Mouse (Mus musculus): ENCODE measurements around the gene 4921501E09Rik. TPM values are rescaled to one million over a fixed set of nuclear protein-coding genes. Genes with fewer than 3 reads are reported as not detected.
A peak's percentile ranks its signal among the peaks of the same experiment; 100 is the strongest.
"Not testable (repeated sequence)": the region's sequence is repeated elsewhere in the genome, so short reads cannot be mapped to it uniquely, and the experiment has no call there.

Gene 4921501E09Rik
- total RNA-seq (2021) = not detected
- long read RNA-seq, experiment 1 = 0 reads
- long read RNA-seq, experiment 2 = 0 reads

DNA sequence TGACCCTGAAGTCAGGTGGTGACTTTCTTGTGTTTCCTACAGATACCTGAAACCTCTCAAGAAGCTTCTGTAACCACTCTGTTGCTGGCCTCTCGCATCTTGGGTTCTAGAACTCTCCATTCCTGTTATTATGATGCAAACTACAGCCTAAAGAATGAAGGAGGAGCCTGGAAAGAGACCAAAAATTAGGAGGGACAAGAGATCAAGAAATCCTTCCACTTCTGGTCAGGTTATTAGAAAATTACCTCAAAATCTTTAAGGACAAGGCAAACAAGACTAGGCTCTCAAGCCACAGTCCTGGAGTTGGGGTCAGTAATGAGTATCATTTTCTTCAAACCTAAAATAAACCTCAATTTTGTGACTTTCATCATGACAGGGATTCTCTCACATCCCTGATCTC is at the start of gene 4921501E09Rik:
4921501E09Rik (minus strand) TSS at position 101 of the 400 bp plus-strand sequence.
- DNase-seq = no peak

DNA sequence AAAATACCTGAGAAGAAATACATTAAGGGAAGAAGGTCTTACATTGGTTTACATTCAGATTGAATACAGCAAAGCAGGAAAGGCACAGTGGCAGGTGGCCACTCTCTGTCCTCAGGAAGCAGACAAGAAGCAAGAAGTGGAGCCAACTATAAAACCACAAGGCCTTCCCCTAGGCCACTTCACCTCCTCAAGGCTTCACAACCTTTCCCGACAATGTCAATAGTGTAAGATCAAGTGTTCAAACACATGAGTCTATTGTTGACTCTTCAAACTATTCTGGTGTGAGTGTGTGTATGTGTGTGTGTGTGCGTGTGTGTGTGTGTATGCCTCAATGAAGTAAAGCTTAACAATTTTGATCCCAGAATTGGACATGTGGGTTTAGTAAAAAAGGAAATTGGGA is 29.5 kb upstream of the 4921501E09Rik start:
- DNase-seq = no peak

DNA sequence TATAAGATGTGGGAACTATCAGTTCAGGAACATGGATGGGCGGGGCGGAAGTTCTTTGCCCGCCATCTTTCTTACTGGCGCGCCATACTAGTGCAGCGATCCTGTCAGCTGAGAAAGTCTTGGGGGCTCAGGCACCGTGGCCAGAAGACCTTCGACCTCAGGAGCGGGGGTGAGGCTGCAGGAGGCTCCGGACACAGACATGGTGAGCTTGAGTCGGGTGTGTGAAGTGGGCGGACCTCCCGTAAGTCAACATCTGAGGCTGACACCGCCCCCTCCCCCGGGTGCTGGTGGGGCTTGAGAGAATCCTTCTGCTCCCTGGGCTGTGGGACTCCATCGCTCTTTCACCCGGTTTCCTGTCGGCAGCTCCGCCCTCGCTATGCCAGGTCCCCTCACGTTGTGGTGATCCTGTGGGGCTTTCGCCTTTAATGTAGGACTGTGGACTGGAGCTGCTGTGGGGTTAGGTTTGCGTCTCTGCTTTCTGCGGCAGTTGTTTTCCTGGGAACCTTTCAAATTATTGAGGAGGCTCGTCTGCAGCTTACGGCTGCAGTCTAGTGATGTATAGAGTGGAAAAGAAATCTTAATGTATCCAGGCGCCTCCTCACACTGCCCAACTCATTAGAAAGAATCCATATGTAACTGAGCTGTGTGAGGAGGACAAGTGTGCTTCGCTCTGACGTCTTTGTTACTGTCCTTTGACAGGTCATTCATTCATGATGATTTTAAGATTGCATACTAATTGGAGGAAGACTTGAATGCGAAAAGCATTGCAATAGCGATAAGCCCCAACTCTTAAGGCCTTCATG is 24.7 kb upstream of the 4921501E09Rik start:
- DNase-seq = peak; percentile 66

DNA sequence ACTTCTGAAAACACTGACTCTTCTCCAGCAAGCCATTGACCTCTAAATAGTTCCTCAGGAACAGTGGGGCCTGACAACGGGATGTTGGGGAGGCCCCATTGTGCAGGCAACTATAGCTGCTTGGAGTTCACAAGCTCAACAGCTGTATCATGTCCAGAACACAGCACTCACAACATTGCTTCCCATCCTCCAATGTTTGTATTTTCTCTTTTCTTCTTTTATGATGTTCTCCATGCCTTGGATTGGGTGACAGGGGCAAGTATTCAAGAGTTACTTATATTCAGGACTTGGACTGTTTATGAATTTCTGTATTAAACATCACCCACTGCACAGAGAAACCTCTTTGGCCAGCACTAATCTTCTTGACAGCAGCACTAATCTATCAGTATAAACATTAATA is 23.8 kb upstream of the 4921501E09Rik start:
- DNase-seq = no peak

DNA sequence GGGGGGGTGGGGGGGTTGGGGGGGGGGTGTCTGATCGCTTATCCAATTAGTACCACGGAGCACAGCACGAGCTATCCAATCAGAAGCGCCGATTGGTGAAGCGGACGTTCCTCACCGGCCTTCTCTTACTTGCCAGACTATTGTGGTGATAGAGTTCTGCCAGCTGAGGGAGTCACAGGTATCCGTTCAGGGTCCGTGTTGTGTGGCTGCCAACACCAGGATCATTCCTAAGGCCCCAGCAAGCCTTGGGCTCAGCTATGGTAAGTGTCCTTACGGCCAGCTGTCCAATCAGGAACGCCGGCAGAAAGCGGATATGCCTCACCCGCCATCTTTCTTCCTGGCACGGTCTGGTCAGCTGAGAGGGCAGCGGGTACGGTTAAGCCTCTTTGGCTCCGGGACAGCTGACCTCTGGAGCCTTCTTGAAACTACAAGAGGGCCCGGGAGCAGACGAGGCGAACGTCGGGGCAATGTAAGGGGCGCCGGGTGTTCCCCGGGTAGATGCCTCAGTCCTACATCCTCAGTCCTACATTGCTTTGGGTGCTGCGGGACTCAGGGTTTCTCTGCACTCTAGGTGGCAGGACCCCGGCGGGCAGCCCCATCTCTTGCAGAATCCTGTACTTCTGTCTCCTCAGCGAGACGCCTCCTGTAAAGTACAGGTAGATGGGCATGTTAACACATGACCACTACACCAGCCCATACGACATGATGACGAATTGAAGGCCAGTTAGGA is 21.5 kb upstream of the 4921501E09Rik start, which contains the start of gene Zfp563:
Zfp563 (plus strand) TSS at position 91 of the 730 bp plus-strand sequence.
- peak; percentile 94 for DNase-seq

DNA sequence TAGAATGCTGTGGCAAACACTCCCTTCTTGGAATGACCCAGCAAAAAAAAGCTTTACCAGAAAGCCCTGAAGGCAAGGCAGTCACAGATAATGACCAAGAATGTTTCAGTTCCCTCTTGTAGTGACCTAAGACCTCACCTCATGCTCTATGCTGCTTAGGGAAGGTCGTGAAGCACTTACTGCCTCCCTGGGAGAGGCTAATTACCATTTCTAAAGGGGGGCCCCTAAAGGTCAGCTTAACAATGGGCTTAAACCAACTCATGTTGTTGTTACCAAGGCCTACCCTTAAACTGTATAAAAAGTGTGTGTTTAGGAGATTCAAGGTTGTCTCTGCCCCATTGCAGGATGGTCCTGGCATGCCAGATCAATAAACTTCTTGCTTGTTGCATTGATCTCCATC is 4.9 kb downstream of the 4921501E09Rik start:
- no peak for DNase-seq

DNA sequence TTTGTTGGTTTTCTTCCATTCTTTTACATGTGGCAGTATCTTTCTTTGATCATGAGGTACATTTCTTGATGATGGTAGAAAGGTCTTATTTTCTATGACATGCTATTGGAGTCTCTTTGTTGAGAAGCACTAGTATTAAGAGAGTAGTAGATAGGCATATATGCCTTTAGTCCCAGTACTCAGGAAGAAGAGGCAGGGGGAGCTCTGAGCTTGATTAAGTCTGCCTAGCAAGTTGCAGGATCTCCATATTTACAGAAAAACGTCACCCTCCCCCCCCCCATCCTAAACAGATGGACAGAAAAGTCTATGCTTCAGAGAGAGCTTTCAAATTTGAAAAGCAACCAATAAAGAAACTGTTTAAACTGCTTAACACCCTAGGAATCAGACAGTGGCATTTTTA is 9.1 kb downstream of the 4921501E09Rik start:
- DNase-seq = no peak

GRCm38 (mm10) chr17:33032900-33033891 is 34.7 kb downstream of the 4921501E09Rik start, which contains the start of gene Zfp763:
TSS of gene Zfp763 (minus strand) at chr17:33033402.
- DNase-seq = peak; percentile 65

DNA sequence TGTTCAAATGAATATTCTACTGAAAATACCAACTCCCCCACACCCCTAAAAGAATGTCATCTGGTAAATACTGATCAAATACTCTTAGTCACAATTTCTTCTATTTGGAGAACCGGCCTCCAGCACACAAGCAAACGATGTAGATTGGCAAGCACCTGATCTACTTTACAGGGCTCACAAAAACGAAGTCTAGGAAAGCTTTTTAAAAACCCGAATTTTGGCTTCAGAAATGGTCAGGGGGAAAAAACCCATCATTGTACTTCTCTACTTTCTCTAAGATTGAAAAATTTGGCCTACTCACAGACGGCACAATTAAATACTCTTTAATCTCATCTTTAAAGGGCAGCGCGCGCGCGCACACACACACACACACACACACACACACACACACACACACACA is 35.5 kb downstream of the 4921501E09Rik start:
- no peak for DNase-seq

DNA sequence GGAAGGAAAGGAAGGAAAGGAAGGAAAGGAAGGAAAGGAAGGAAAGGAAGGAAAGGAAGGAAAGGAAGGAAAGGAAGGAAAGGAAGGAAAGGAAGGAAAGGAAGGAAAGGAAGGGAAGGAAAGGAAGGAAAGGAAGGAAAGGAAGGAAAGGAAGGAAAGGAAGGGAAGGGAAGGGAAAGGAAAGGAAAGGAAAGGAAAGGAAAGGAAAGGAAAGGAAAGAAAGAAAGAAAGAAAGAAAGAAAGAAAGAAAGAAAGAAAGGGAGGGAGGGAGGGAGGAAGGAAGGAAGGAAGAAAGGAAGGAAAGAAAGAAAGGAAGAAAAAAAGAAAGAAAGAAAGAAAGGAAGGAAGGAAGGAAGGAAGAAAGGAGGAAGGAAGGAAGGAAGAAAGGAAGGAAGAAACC is 47.4 kb downstream of the 4921501E09Rik start:
- DNase-seq = not testable (repeated sequence)

Other genes with a start within 250 kb of the 4921501E09Rik start
- gene Zfp799, start 237.8 kb downstream of the 4921501E09Rik start, total RNA-seq (2021) = 1 to 10 TPM; 5.3 to 5.4 TPM
- 1 to 10 TPM; 6.1 to 7.2 TPM for gene Zfp870, start 176.4 kb downstream of the 4921501E09Rik start, total RNA-seq (2021)
- under 1 TPM; 0.18 to 0.29 TPM for gene Cyp4f14, start 150.7 kb downstream of the 4921501E09Rik start, total RNA-seq (2021)
- gene Cyp4f13, start 120.7 kb downstream of the 4921501E09Rik start, total RNA-seq (2021) = 1 to 10 TPM; 7.8 to 8.2 TPM
- gene Zfp472, start 102.2 kb downstream of the 4921501E09Rik start, total RNA-seq (2021) = 1 to 10 TPM in 1 of 2 experiments, under 1 TPM in 1; 0.87 to 1.1 TPM
- 1 to 10 TPM; 3.4 to 4.6 TPM for gene Zfp952, start 74.9 kb downstream of the 4921501E09Rik start, total RNA-seq (2021)
- 1 to 10 TPM; 1.7 to 2.8 TPM for gene Zfp763, start 34.7 kb downstream of the 4921501E09Rik start, total RNA-seq (2021)
- gene Zfp563, start 21.3 kb upstream of the 4921501E09Rik start, total RNA-seq (2021) = 1 to 10 TPM; 3.2 to 3.9 TPM
- under 1 TPM; 0.16 to 0.41 TPM for gene Morc2b, start 71.6 kb upstream of the 4921501E09Rik start, total RNA-seq (2021)
- not detected for gene Olfr55, start 100.4 kb upstream of the 4921501E09Rik start, total RNA-seq (2021)
- not detected for gene Olfr239, start 123.2 kb upstream of the 4921501E09Rik start, total RNA-seq (2021)
- under 1 TPM; 0.18 to 0.19 TPM for gene Olfr1564, start 153.6 kb upstream of the 4921501E09Rik start, total RNA-seq (2021)
- 1 to 10 TPM; 5.0 to 5.1 TPM for gene Zfp955a, start 187.1 kb upstream of the 4921501E09Rik start, total RNA-seq (2021)
- gene Olfr63, start 196.6 kb upstream of the 4921501E09Rik start, total RNA-seq (2021) = not detected
- gene Zfp955b, start 221.5 kb upstream of the 4921501E09Rik start, total RNA-seq (2021) = 10 to 100 TPM; 10.4 to 10.9 TPM

Measured in gastrocnemius, postnatal 25 days (tissue).